Mouse (Mus musculus): Measurements from ENCODE around the gene Abca15. TPM values are rescaled to one million over a fixed set of nuclear protein-coding genes. Genes with fewer than 3 reads are reported as not detected.
"Not testable (repeated sequence)": the region's sequence is repeated elsewhere in the genome, so short reads cannot be mapped to it uniquely, and the experiment has no call there.

The Abca15 gene
- not detected in 2 replicates for total RNA-seq (2017)

- ATAC-seq (ENCODE audit: extremely low read depth, insufficient number of reproducible peaks, low FRiP score, poor library complexity, severe bottlenecking), result no peak
These were observed at the start of gene Abca15 for GRCm38 (mm10) chr7:120328087-120328793. TSS of gene Abca15 (plus strand) at chr7:120328670.

- ATAC-seq (ENCODE audit: extremely low read depth, insufficient number of reproducible peaks, low FRiP score, poor library complexity, severe bottlenecking), result no peak
These were observed 43.2 kb upstream of the Abca15 start for GRCm38 (mm10) chr7:120285286-120285685.

- no peak for ATAC-seq (ENCODE audit: extremely low read depth, insufficient number of reproducible peaks, low FRiP score, poor library complexity, severe bottlenecking)
These were observed 12.4 kb upstream of the Abca15 start for GRCm38 (mm10) chr7:120316086-120316485.

- ATAC-seq (ENCODE audit: extremely low read depth, insufficient number of reproducible peaks, low FRiP score, poor library complexity, severe bottlenecking), result no peak
These were observed 5.5 kb upstream of the Abca15 start for GRCm38 (mm10) chr7:120322963-120323362.

GRCm38 (mm10) chr7:120325911-120326310, 2.6 kb upstream of the Abca15 start:
- not testable (repeated sequence) for ATAC-seq (ENCODE audit: extremely low read depth, insufficient number of reproducible peaks, low FRiP score, poor library complexity, severe bottlenecking)

GRCm38 (mm10) chr7:120327220-120328073, 1.0 kb upstream of the Abca15 start:
- no peak for ATAC-seq (ENCODE audit: extremely low read depth, insufficient number of reproducible peaks, low FRiP score, poor library complexity, severe bottlenecking)

- ATAC-seq (ENCODE audit: extremely low read depth, insufficient number of reproducible peaks, low FRiP score, poor library complexity, severe bottlenecking), result no peak
These were observed 32.7 kb downstream of the Abca15 start for GRCm38 (mm10) chr7:120361159-120361558.

GRCm38 (mm10) chr7:120409447-120409846, 81.0 kb downstream of the Abca15 start, which contains the start of gene Abca16:
TSS of gene Abca16 (plus strand) at chr7:120409647.
- no peak for ATAC-seq (ENCODE audit: extremely low read depth, insufficient number of reproducible peaks, low FRiP score, poor library complexity, severe bottlenecking)

GRCm38 (mm10) chr7:120412391-120412790, 83.9 kb downstream of the Abca15 start:
- ATAC-seq (ENCODE audit: extremely low read depth, insufficient number of reproducible peaks, low FRiP score, poor library complexity, severe bottlenecking), result no peak

GRCm38 (mm10) chr7:120426625-120427024, 98.2 kb downstream of the Abca15 start:
- ATAC-seq (ENCODE audit: extremely low read depth, insufficient number of reproducible peaks, low FRiP score, poor library complexity, severe bottlenecking), result no peak

GRCm38 (mm10) chr7:120431464-120431863, 103.0 kb downstream of the Abca15 start:
- no peak for ATAC-seq (ENCODE audit: extremely low read depth, insufficient number of reproducible peaks, low FRiP score, poor library complexity, severe bottlenecking)

Other genes starting within 250 kb of the Abca15 start
- gene Dnah3, start 233.4 kb upstream of the Abca15 start, total RNA-seq (2017), result not detected in 2 replicates
- 1.9 and 2.0 TPM in 2 replicates for gene Tmem159, start 226.3 kb upstream of the Abca15 start, total RNA-seq (2017)
- gene Zp2, start 183.4 kb upstream of the Abca15 start, total RNA-seq (2017), result not detected in 2 replicates
- 0.25 TPM in 1 of 2 replicates, not detected in the other for gene Anks4b, start 154.8 kb upstream of the Abca15 start, total RNA-seq (2017)
- not detected in 2 replicates for gene Crym, start 126.6 kb upstream of the Abca15 start, total RNA-seq (2017)
- not detected in 2 replicates for gene Abca14, start 124.7 kb upstream of the Abca15 start, total RNA-seq (2017)
- gene Abca16, start 81.0 kb downstream of the Abca15 start, total RNA-seq (2017), result not detected in 2 replicates